Mouse (Mus musculus): Measurements from ENCODE around the gene Trim56.
"Not testable (repeated sequence)": the region's sequence is repeated elsewhere in the genome, so short reads cannot be mapped to it uniquely, and the experiment has no call there.

Trim56 gene

DNA sequence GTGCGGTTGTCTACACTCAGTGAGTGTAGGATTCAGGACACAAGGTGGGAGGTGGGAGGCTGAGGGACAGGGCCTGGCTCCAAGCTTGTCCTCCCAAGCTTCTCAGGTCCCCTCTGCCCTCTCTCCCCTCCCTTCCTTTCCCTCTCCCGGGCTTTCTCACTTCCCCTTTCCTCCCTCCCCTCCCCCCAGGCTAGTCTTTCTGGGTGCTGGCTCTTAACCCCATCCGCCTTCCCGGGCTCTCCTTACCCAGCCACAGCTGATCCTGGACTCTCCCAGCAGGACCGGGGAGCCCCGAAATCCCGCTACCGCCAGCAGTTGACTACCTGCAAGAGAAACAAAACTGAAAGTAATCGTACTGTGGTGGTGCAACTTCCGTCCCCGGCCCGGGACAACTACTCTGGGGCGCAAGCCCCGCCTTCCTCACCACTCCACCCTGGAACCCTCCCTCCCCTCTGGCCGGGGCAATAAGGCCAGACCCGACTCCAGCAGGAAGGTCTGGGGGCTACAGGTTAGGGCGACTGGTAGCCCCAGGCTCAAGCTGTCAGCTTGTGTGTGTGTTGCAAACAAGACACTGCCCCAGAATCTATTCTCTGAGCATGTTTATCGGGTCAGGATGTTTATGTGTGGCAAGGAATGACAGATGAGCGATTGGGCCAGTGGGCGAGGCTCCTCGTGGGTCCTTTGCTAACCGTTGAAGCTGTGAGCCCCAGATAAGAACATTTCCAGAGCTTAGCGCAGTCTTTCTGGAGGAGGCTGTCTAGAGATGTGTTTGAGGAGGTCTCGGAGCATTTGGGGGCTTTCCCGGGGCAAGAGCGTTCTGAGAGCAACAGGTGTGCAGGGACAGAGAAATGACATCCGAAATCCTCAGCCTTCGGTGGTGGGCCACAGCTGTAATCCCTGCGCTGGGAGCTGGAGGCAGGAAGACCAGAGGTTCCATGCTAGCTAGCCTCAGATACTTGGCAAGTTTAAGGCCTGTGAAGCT is at the start of gene Trim56:
Trim56 (minus strand) TSS at position 344 of the 982 bp plus-strand sequence.
- peak; percentile 85 for DNase-seq

DNA sequence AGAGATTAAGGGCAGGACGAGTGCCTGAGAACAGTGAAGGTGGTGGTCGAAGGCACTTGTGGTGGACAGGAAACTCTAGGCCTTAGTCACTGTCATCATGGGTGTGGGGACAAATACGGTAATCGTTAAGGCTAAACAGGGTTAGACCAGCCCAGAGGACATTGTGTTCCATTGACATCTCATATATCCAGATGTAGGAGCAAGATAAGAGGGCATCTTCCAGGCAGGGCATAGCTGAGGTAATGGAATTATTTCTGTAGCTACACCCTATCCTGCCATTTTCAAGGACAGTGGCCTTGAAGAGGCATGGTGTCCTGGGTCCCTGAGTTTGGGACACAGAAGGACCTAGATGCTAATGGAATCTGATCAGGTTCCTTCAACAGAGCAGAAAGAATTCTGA is 45.8 kb upstream of the Trim56 start:
- DNase-seq = no peak

DNA sequence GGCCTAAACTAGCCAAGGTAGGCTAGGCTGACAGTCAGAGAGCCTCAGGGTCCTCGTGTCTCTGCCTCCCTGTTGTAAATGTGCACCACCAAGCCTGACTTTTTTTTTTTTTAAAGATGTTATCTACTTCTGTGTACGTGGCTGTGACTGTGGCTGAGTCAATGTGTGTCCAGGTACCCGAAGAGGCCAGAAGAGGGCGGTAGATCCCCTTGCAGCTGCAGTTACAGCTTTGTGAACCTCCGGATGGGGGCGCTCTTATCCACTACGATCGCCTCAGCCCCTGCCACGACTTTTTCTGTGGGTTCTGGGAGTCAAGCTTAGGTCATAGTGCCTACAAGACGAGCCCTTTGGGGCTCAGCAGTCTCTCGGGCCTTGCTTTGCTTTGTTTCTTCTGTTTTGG is 43.5 kb upstream of the Trim56 start:
- peak; percentile 89 for DNase-seq

DNA sequence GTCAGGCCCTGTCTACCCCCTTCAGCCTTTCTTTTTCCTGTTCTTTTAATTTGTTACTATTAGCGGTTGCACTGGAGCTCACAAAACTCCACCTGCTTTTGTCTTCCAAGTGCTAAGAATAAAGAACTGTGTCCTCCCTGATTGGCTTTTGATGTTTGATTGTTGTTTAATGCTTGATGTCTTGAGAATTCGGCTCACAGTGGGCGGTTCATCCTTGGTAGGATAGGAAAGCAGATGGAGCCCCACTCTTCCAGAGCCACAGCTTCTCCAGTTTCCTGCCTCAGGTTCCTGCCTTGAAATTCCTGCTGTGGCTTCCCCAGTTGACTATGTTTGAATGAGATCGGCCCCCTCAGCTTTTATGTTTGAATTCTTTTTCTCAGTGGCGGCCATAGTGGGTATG is 37.3 kb upstream of the Trim56 start:
- no peak for DNase-seq

DNA sequence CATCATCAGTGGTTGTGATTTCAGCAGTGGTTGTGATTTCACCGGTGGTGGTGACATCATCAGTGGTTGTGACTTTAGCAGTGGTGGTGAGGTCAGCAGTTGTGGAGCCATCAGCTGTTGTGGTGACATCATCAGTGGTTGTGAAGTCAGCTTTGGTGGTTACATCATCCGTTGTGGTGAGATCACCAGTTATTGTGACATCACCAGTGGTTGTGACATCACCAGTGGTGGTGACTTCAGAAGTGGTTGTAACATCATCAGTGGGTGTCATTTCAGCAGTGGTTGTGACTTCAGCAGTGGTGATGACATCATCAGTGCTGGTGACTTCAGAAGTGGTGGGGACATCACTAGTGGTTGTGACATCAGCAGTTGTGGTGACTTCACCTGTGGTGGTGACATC is 36.6 kb upstream of the Trim56 start:
- DNase-seq = no peak

DNA sequence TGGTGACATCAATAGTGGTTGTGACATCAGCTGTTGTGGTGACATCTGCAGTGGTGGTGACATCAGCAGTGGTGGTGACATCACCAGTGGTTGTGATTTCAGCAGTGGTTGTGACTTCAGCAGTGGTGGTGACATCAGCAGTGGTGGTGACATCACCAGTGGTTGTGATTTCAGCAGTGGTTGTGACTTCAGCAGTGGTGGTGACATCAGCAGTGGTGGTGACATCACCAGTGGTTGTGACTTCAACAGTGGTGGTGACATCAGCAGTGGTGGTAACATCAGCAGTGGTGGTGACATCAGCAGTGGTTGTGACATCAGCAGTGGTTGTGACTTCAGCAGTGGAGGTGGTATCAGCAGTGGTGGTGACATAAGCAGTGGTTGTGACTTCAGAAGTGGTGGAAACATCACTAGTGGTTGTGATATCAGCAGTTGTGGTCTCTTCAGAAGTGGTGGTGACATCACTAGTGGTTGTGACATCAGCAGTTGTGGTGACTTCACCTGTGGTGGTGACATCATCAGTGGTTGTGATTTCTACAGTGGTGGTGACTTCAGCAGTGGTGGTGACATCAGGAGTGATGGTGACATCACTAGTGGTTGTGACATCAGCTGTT is 33.4 kb upstream of the Trim56 start, which contains the start of gene Muc3:
Muc3 (minus strand) TSS at position 51 of the 611 bp plus-strand sequence.
- not testable (repeated sequence) for DNase-seq

DNA sequence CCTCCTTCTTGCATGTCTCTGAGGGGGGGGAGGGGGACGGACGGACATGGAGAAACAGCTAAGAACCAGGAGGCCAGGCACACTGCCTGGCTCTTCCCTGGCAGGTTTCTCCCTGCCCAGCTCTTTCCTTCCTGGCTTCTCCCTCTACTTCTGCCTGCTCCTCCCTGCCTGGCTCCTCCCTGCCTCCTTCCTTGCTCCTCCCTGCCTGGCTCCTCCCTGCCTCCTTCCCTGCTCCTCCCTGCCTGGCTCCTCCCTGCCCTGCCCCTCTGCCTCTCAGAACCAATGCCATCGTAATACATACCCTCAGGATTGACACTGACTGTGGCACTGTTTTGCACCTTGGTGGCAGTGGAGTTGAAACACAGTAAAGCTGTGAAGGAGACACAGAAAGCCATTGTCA is 24.8 kb upstream of the Trim56 start:
- no peak for DNase-seq

DNA sequence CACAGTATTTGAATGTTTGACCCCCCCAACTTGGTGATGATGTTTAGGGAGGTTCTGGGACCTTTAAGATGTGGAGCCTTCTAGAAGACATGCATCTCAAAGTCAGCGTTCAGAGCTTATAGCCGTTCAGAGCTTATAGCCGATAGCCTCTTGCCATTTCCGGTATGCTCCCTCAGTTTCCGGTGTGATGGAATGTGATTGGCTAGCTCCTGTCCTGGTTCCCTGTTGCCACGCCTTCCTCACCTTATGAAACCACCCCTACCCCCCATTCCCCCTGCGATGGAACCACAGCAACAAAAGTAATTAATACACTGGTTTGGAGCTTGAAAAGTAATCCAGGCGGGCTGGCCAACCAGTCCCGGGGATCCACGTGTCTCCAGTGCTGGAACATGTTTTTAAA is 23.0 kb upstream of the Trim56 start:
- DNase-seq = no peak

DNA sequence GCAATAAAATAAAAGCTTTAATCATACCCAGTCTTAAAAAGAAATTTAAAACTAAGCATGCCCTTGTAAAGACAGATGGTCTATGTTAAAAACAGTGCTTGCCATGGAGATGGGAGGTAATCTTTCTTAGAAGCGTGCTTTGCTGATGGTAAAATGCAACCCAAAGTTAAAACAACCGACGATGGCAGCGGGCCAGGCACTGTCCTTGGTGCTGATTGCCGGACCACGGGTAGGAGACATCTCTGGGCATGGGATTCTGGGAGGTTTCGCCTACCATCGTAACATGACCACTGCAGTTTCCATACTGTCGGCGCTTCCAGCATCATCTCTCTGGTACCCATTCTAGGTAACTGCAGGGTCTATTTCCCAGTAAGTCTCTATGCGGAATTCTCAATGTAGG is 18.9 kb upstream of the Trim56 start:
- no peak for DNase-seq

DNA sequence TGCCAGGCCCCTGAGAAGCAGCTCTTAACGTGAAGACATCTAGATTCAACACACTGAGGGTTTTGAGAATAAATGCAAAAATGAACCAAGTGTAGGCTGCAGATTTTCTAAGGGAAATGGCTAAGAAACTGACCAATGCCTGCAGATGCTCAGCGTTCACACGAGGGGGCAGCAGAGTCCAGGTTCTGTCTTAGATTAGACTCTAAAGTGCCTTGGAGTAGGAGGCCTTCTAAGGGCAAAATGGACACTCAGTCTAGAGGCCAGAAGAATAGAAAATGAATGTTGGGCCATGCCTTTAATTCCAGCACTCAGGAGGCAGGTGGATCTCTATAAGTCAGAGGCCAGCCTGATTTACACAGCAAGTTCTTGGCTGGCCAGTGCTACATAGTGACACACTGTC is 15.5 kb upstream of the Trim56 start:
- DNase-seq = peak; percentile 50

DNA sequence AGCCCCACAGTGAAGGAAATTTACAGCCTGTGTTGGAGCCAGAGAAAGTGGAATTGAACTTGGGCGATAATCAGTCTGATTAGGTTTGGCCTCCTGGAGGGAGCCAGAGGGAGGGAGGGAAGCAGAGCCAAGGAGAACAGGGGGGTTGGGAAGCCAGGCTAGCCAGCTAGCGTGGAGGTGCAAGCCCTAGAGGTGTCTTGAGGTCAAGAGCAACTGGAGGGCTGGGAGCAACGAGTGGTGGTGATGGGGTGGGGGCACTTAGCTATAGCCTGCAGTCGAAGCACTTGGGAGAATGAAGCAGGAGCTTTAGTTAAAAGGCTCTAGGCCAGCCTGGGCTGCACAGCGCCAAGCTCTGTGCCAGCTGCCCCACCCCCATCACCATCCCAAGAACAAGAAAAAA is 13.3 kb upstream of the Trim56 start:
- no peak for DNase-seq

DNA sequence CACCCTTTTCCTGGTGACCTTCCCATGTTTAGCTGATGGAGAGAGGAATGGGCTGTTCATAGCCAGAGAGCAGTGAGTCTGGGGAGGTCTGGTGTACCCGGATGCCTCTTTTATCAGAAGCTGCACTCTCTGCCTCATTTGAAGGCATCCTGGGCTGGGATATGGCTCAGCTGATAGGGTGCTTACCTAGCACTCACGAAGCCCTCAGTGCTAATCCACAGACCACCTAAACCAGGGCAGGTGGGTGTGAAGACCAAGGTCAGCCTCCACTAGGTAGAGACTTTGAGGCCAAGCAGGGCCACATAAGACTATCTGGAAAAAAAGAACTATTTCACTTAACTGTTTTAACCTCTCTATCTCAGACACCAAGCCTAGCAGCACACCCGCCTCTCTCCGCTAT is 7.5 kb upstream of the Trim56 start:
- no peak for DNase-seq

DNA sequence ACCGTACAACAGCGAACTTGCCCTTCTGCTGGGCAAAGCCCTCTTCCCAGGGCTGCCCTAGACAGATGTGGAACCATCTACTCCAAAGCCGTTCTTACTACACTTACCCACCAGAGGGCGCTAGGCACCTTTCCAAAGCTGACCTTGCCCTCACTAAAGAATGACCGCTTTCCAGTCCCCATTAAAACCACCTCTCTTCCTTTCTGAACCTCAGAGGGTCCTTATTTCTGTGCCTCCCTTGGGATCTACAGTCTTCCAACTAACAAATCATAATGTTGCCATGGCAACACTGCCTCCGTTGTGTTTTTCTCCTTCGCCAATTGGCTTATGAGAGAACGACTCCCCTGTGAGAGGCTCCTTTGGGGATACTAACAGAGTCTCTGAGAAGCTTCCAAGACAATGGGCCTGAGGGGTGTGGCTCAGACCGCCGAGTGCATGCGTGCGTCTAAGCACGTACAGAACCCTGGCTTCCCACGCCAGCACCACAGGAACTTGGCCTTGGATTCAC is 6.7 kb upstream of the Trim56 start:
- DNase-seq = peak; percentile 72

DNA sequence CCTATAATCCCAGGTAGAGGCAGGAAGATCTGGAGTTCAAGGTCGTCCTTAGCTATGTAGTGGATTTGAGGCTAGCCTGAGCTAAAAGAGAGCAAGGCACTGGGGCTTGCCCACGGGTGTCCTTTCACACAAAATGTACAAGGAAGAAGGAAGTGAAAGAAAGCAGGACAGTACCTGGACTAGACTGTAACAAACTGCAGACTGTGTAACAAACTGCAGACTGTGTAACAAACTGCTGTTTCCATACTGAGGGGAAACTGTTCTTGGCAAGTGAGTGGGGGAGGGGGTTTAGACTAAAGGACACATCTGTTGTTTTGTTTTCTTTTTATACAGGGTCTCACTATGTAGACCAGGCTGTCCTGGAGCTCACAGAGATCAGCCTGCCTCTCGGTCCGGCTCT is 5.3 kb upstream of the Trim56 start:
- no peak for DNase-seq

DNA sequence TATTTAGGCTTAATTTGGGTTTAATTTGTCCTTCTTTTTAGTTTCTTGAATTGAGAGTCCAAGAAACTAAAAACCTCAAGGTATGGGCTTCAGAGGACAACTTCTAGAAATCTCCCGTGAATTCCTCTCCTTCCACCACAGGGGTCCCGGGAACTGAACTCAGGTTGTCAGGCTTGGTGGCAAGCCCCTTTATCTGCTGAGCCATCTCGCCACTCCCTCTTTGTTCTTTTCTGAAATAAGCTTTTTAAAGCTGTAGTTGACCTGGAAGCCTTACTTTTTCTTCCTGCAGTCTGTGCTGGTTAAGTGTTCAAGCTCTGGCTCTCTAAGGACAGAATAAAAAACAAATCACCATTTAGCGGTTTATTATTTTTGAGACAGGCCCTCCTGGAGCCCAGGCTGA is 2.9 kb upstream of the Trim56 start:
- DNase-seq = no peak

DNA sequence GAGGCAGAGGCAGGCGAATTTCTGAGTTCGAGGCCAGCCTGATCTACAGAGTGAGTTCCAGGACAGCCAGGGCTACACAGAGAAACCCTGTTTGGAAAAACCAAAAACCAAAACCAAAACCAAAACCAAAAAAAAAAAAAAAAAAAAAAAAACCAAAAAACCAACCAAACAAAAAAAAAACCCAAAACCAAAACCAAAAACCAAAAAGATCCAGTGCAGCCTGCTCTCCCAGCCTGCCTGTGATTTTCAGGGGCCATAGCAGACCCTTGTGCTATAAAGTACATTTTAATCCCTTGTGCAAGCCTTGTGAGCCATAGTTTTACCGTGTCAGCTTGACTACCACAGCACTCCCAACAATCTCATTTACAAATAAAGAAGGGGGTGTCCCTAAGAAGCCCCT is 2.0 kb upstream of the Trim56 start:
- not testable (repeated sequence) for DNase-seq

DNA sequence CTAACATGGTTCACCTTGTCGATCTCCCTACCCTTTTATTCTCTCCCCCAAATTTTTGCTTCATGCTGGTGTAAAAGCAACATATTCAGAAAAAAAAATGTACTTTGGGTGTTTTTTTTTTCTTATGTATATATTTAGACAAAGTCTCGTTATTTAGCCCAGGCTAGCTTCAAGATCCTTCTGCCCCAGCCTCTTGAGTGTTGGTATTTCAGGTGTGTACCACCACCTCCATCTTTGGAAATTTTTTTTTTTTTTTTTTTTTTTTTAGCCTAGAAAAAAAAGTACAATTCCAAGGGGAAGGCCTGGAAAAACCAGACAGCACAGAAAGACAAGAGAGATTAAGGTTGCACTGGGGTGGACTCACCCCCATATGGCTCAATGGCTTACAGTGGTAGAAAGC is 978 bp upstream of the Trim56 start:
- no peak for DNase-seq

DNA sequence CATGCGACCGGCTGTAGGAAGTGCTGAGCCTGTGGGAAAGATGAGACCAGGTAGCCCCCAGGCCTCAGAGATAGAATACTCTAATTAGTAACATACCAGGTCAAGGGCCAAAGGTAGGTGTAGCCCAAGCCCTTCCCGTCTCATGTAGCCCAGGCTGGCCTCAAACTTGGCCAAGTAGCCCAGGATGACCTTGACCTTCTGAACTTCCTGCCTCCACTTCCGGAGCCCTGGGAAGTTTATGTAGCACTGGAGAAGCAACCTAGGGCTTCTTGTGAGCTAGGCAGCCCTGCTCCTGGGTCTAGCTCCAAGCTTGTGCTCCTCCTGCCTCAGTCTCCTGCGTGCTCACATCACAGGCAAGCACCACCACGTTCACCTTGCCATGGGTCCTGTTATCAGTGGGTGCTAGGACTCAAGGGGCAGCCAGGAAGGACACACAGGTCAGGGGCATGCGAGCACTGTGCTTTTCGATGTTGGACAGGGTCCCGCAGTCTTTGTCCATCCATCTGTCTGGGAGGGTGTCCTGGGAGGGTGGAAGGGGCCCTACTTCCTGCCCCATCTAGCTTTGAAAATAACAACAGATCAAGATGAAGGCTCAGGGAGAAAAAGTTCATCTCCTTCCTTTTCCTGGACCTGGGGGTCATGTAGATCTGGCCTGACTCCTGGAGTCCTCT is 983 bp downstream of the Trim56 start:
- no peak for DNase-seq

DNA sequence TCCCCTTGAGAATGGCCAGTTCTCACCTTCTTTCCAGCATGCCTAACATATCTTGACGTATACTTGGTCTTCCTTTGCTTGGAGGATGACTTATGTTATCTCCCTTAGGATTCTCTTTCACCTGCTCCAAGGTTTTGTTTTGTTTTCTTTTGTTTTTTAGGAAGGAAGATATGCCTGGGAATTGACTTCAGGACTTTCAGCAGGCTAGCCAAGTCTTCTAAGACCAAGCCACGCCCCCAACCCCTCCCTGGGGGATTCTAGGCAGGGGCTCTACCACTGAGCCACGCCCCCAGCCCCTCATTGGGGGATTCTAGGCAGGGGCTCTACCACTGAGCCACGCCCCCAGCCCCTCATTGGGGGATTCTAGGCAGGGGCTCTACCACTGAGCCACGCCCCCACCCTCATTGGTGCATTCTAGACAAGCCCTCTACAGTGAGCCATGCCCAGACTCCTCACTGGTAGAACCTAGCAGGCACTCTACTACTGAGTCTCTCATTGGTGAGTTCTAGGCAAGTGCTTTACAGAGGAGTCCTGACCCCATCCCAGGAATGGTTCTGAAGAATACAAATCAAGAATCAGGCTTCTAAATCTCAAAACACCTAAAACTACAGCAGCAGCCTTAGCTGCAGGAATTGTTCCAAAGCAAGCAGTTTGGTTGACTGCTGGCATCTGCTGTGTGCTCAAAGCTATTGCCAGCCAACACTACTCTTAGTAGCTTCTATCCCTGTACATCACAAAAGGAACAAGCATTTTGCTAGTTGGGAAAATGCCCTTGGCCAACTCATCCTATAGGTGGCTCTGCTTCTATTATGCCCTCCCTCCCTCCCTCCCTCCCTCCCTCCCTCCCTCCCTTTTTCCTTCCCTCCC is 4.2 kb downstream of the Trim56 start:
- DNase-seq = no peak

DNA sequence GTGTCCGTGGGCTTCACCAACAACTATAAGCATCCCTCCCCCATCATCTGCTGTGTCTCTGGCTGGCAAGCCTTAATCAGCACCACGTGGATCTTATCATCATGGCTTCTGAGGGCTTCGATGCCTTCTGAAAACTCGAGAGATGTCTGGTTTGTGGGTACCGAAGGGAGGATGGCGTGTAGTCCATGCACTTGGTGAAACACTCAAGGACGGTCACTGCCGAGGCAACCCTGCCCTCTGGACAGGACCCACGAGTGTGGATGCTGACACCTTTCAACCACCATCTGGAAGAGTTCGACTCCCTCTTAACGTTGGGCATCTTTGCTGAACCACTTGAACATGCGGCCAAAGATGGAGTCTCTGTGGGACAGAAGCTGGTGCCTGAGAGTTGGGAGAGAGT is 5.1 kb downstream of the Trim56 start:
- DNase-seq = no peak

DNA sequence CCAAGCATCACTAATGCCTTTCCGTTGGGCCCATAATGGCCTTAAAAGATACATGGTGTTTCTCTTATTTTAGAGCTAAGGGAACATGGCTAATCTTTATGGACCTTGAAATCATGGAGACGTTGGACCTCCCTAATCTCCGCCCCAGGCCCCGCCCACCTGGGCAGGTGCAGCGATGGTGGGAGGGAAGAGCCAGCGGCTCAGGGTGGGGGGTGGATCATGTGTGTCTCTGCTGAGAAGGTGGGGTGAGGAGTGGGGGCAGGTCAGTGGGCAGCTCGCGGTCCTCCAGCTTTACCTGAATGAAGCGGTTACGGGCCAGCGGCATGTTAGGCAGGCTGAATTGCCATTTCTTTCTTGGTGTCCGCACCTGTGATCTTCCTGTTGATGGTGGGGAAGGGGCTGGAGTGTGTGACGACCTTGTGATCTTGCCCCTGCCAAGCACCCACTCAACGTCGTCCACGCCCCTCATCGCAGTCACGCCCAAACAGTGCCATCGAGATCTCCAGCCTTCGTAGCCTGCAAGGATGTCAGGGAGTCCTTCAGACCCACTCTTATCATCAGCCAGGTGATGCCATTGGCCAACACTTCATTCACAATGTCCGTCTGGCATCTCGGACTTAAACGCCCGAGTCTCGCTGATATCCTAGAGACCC is 5.9 kb downstream of the Trim56 start:
- DNase-seq = no peak

DNA sequence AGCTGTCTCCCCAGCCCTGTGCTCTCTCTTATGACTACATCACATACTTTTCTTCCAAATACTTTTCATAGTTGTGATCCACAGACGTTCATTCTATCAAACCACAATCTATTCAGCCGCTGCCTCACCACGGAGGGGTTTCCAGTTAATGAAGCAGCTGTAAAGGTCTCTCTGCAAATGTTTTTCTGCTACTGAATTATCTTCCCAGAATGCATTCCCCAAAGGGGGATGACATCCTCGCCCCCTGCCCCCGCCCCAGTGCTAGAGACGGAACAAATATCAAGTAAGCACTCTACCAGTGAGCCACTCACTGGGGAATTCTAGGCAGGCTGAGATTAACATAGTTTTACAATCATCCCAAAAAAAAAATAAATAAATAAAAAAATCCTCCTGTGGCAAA is 7.9 kb downstream of the Trim56 start:
- DNase-seq = no peak
